Mouse (Mus musculus): ENCODE measurements at regions not wholly inside any gene's neighbourhood (a gene's known extent, or its start where the extent isn't known, plus 50 kb on each side); places are given as distances from the start of the nearest gene placed in this dataset.
A peak's percentile ranks its signal among the peaks of the same experiment; 100 is the strongest.

DNA sequence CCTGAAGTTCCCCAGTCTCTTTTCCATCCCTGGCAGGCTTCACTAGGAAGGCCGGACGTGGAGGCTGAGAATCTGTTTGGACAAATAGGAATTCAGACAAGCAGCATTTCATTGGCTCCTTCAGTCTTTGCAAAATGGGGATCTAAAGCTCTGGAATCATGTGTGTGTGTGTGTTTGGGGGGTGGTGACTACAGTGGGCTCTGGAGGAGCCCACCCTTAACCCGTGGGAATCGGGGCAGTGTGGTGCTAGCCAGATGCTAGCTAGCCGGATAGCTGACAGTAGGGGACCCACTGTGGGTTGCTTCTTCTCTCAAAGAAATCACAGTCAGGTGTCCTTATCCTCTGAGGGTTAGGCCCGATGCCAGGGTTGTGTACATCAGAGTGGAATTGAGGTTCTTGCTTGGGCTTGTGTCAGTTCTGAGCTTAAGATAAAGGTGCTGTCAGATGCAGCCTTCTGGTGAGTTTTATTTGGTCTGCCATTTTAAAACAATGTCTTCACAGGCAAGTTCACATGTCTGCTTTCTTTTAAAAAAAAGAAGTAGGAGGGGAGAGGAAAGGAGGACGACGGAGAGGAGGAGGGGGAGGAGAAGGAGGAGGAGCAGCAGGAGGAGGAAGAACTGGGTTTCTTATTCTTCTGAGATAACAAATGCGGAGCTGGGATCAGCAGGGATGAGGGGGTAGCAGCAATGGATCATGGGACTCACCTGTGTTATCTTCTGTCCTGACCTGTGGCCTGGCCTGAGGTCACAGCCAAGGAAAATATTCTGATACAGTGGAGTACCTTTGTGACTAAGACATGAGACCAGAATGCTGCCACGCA, 129.6 kb downstream of the Rps24 start:
- H3K4me3 ChIP-seq (ENCODE audit: low read depth, low read length) = no peak overlapping the region
- no peak overlapping the region for H3K9ac ChIP-seq (ENCODE audit: low read depth, low read length)
- peaks cover 4% of the 10 kb centered on the region; the same call in 1 of the 2 replicates for H3K4me1 ChIP-seq (ENCODE audit: control insufficient read depth, insufficient read depth, low read length)
- no peak overlapping the region for H3K4me2 ChIP-seq (ENCODE audit: low read depth, low read length)
- no peaks in the 10 kb centered on the region for H3K9me3 ChIP-seq (ENCODE audit: control insufficient read depth, low read length)
- DNase-seq (ENCODE audit: low spot score) (no peak), ATAC-seq (ENCODE audit: low read depth) (no peak)
- H3K36me3 ChIP-seq (ENCODE audit: control insufficient read depth, insufficient read depth, low read length) = no peaks in the 10 kb centered on the region
- 66% methylated on average over 10 of the region's 10 CpGs for WGBS
- no peaks in the 10 kb centered on the region for H3K27me3 ChIP-seq (replicated peaks; ENCODE audit: control insufficient read depth, insufficient read depth, low read length)
- no peak overlapping the region for H3K27ac ChIP-seq (replicated peaks; ENCODE audit: low read depth, low read length)

- no peak for ATAC-seq (ENCODE audit: low read depth)
- WGBS = 57% methylated on average over 3 of the region's 3 CpGs
- no peak overlapping the region for H3K4me3 ChIP-seq (ENCODE audit: low read depth, low read length)
- no peak overlapping the region for H3K9ac ChIP-seq (ENCODE audit: low read depth, low read length)
- no peak overlapping the region for H3K27ac ChIP-seq (replicated peaks; ENCODE audit: low read depth, low read length)
- no peaks in the 10 kb centered on the region for H3K36me3 ChIP-seq (ENCODE audit: control insufficient read depth, insufficient read depth, low read length)
- no peaks in the 10 kb centered on the region for H3K9me3 ChIP-seq (ENCODE audit: control insufficient read depth, low read length)
- no peak for DNase-seq (ENCODE audit: low spot score)
- peaks cover 4% of the 10 kb centered on the region; the same call in 1 of the 2 replicates for H3K4me1 ChIP-seq (ENCODE audit: control insufficient read depth, insufficient read depth, low read length)
- no peaks in the 10 kb centered on the region for H3K27me3 ChIP-seq (replicated peaks; ENCODE audit: control insufficient read depth, insufficient read depth, low read length)
- no peak overlapping the region for H3K4me2 ChIP-seq (ENCODE audit: low read depth, low read length)
These were observed 130.1 kb downstream of the Rps24 start for GRCm38 (mm10) chr14:24617126-24617375.

GRCm38 (mm10) chr14:24617393-24617861, 130.5 kb downstream of the Rps24 start:
- WGBS = 65% methylated on average over 10 of the region's 10 CpGs
- peaks cover 4% of the 10 kb centered on the region; the same call in 1 of the 2 replicates for H3K4me1 ChIP-seq (ENCODE audit: control insufficient read depth, insufficient read depth, low read length)
- no peak overlapping the region for H3K9ac ChIP-seq (ENCODE audit: low read depth, low read length)
- no peak overlapping the region for H3K4me3 ChIP-seq (ENCODE audit: low read depth, low read length)
- no peak overlapping the region for H3K4me2 ChIP-seq (ENCODE audit: low read depth, low read length)
- no peaks in the 10 kb centered on the region for H3K27me3 ChIP-seq (replicated peaks; ENCODE audit: control insufficient read depth, insufficient read depth, low read length)
- H3K36me3 ChIP-seq (ENCODE audit: control insufficient read depth, insufficient read depth, low read length) = no peaks in the 10 kb centered on the region
- no peaks in the 10 kb centered on the region for H3K9me3 ChIP-seq (ENCODE audit: control insufficient read depth, low read length)
- no peak overlapping the region; the same call in 1 of the 2 replicates for H3K27ac ChIP-seq (replicated peaks; ENCODE audit: low read depth, low read length)
- ATAC-seq (ENCODE audit: low read depth) = peak; percentile 47; the same call in 1 of the 2 replicates
- DNase-seq (ENCODE audit: low spot score) = no peak

GRCm38 (mm10) chr14:24618226-24619038, 131.5 kb downstream of the Rps24 start:
- H3K4me1 ChIP-seq (ENCODE audit: control insufficient read depth, insufficient read depth, low read length) = no peaks in the 10 kb centered on the region
- 59% methylated on average over 15 of the region's 16 CpGs for WGBS
- no peaks in the 10 kb centered on the region for H3K9me3 ChIP-seq (ENCODE audit: control insufficient read depth, low read length)
- ATAC-seq (ENCODE audit: low read depth) (no peak), DNase-seq (ENCODE audit: low spot score) (no peak)
- H3K27ac ChIP-seq (replicated peaks; ENCODE audit: low read depth, low read length) = no peak overlapping the region; the same call in 1 of the 2 replicates
- no peak overlapping the region for H3K4me3 ChIP-seq (ENCODE audit: low read depth, low read length)
- no peak overlapping the region for H3K4me2 ChIP-seq (ENCODE audit: low read depth, low read length)
- H3K9ac ChIP-seq (ENCODE audit: low read depth, low read length) = no peak overlapping the region
- no peaks in the 10 kb centered on the region for H3K27me3 ChIP-seq (replicated peaks; ENCODE audit: control insufficient read depth, insufficient read depth, low read length)
- H3K36me3 ChIP-seq (ENCODE audit: control insufficient read depth, insufficient read depth, low read length) = no peaks in the 10 kb centered on the region

DNA sequence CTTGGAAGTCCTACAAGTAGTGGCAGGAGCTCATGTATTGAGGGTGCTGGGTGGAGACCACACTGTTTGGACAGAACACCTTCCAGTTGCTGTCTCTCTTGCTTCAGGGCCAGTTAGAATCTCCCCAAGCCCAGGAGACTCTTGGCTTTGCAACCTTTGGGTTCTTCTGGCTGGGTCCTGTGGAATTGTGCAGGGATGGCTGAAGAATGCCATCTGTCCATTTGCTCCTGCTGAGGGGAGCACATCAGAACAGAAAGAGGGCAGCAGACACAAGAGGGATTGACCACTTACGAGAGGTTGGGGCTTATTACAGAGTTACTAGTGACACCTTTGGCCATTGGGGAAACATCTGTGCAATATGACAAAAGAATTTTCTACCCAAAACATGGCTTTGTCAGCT, 145.1 kb downstream of the Rps24 start:
- no peak overlapping the region for H3K27ac ChIP-seq (replicated peaks; ENCODE audit: low read depth, low read length)
- H3K4me1 ChIP-seq (ENCODE audit: control insufficient read depth, insufficient read depth, low read length) = no peaks in the 10 kb centered on the region
- no peak overlapping the region for H3K4me2 ChIP-seq (ENCODE audit: low read depth, low read length)
- H3K4me3 ChIP-seq (ENCODE audit: low read depth, low read length) = no peak overlapping the region
- H3K9ac ChIP-seq (ENCODE audit: low read depth, low read length) = no peak overlapping the region
- H3K27me3 ChIP-seq (replicated peaks; ENCODE audit: control insufficient read depth, insufficient read depth, low read length) = no peaks in the 10 kb centered on the region
- no peaks in the 10 kb centered on the region for H3K9me3 ChIP-seq (ENCODE audit: control insufficient read depth, low read length)
- WGBS = 88% methylated on average over 1 of the region's 1 CpGs
- H3K36me3 ChIP-seq (ENCODE audit: control insufficient read depth, insufficient read depth, low read length) = no peaks in the 10 kb centered on the region
- DNase-seq (ENCODE audit: low spot score) = no peak
- ATAC-seq (ENCODE audit: low read depth) = no peak

- Histone ChIP-seq H3K4me1 (ENCODE audit: control insufficient read depth, insufficient read depth, low read length) (no peaks in the 10 kb centered on the region), H3K36me3 (ENCODE audit: control insufficient read depth, insufficient read depth, low read length) (no peaks in the 10 kb centered on the region), H3K4me3 (ENCODE audit: low read depth, low read length) (no peak overlapping the region), H3K4me2 (ENCODE audit: low read depth, low read length) (no peak overlapping the region), H3K9ac (ENCODE audit: low read depth, low read length) (no peak overlapping the region), H3K27ac (replicated peaks; ENCODE audit: low read depth, low read length) (no peak overlapping the region), H3K27me3 (replicated peaks; ENCODE audit: control insufficient read depth, insufficient read depth, low read length) (no peaks in the 10 kb centered on the region), H3K9me3 (ENCODE audit: control insufficient read depth, low read length) (no peaks in the 10 kb centered on the region)
- DNase-seq (ENCODE audit: low spot score) (no peak), ATAC-seq (ENCODE audit: low read depth) (no peak)
- 69% methylated on average over 5 of the region's 5 CpGs for WGBS
These were observed 154.9 kb downstream of the Rps24 start for GRCm38 (mm10) chr14:24641853-24642252.

- Histone ChIP-seq H3K4me1 (ENCODE audit: control insufficient read depth, insufficient read depth, low read length) (no peaks in the 10 kb centered on the region), H3K9ac (ENCODE audit: low read depth, low read length) (no peak overlapping the region), H3K4me3 (ENCODE audit: low read depth, low read length) (no peak overlapping the region), H3K27ac (replicated peaks; ENCODE audit: low read depth, low read length) (no peak overlapping the region), H3K9me3 (ENCODE audit: control insufficient read depth, low read length) (no peaks in the 10 kb centered on the region), H3K27me3 (replicated peaks; ENCODE audit: control insufficient read depth, insufficient read depth, low read length) (no peaks in the 10 kb centered on the region), H3K36me3 (ENCODE audit: control insufficient read depth, insufficient read depth, low read length) (no peaks in the 10 kb centered on the region), H3K4me2 (ENCODE audit: low read depth, low read length) (no peak overlapping the region)
- no peak for ATAC-seq (ENCODE audit: low read depth)
- no peak for DNase-seq (ENCODE audit: low spot score)
- WGBS = 42% methylated on average over 6 of the region's 6 CpGs
These were observed 157.3 kb downstream of the Rps24 start for GRCm38 (mm10) chr14:24644117-24644808.

- ATAC-seq (ENCODE audit: low read depth) = no peak
- DNase-seq (ENCODE audit: low spot score) = no peak
- H3K9ac ChIP-seq (ENCODE audit: low read depth, low read length) = no peak overlapping the region
- H3K4me2 ChIP-seq (ENCODE audit: low read depth, low read length) = no peak overlapping the region
- no peaks in the 10 kb centered on the region for H3K9me3 ChIP-seq (ENCODE audit: control insufficient read depth, low read length)
- no peak overlapping the region for H3K4me3 ChIP-seq (ENCODE audit: low read depth, low read length)
- H3K27ac ChIP-seq (replicated peaks; ENCODE audit: low read depth, low read length) = no peak overlapping the region
- H3K4me1 ChIP-seq (ENCODE audit: control insufficient read depth, insufficient read depth, low read length) = no peaks in the 10 kb centered on the region
- H3K36me3 ChIP-seq (ENCODE audit: control insufficient read depth, insufficient read depth, low read length) = no peaks in the 10 kb centered on the region
- 81% methylated on average over 6 of the region's 6 CpGs for WGBS
- H3K27me3 ChIP-seq (replicated peaks; ENCODE audit: control insufficient read depth, insufficient read depth, low read length) = no peaks in the 10 kb centered on the region
These were observed 159.4 kb downstream of the Rps24 start for GRCm38 (mm10) chr14:24646239-24646848.
